Mouse (Mus musculus) left cerebral cortex, postnatal 10 days (tissue): ENCODE data around the gene Nr2c1. TPM values are rescaled to one million over a fixed set of nuclear protein-coding genes. Genes with fewer than 3 reads are reported as not detected.

Experiments used
- DNase-seq, 2 experiments: peaks; one replicate each; pipeline ENCODE4 v3.0.0; 2021 to 2022; ENCODE audit warnings: low spot score in 2 of 2, mixed read lengths in 1 of 2; ENCODE audit errors: extremely low spot score in 1 of 2
- intact Hi-C: fragments of 180-260 bp; cut with DNase I; formaldehyde crosslinking; loops from one replicate; pipeline ENCODE4 v1.15.1; 2025
- total RNA-seq, 2 experiments: library from RNA; stranded (reverse); gene quantifications; 2 replicates each; pipeline ENCODE4 v1.2.3; 2021

Nr2c1 gene
- total RNA-seq, 2 experiments from 2014 or later = 7.8 to 8.1 TPM

DNA sequence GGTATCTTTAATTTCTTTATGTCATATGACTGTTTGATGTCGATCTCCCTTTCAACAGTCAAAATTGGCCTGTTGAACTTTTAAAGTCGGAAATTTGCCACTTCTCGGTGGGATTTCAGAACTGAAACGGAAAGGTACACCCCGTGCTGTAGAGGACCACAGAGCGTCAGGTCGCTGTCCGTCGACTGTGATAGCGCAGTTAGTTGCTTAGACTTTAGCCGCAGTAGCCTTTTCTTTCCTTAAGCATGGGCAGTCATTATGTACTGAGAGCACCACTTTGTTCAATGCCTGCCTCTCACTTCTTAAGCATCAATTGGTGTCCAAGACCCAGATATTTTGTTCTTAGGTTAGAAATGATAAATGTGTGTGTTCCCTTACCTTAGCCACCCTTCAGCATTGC, 24.3 kb downstream of the Nr2c1 start:
- intact Hi-C loops = no loop called here
- no peak for DNase-seq

DNA sequence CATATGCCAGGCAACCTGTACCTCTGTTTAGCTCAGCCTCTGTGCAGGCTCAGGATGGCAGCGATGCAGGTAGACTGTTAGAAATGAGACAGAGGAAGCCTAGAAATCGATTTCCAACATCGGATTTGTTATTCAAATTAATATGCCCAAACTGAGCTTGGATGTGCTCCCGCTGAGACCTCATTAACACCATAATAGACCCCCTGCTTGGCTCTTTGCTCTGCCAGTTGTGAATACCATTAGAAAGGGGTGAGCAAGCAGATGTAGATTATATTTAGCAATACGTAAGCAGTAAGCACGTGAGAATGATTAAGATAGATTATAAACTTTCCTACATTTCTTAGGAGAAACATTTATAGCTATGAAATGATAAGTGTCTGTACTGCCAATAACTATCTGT, 24.9 kb downstream of the Nr2c1 start:
- no peak for DNase-seq
- intact Hi-C loops = no loop called here

DNA sequence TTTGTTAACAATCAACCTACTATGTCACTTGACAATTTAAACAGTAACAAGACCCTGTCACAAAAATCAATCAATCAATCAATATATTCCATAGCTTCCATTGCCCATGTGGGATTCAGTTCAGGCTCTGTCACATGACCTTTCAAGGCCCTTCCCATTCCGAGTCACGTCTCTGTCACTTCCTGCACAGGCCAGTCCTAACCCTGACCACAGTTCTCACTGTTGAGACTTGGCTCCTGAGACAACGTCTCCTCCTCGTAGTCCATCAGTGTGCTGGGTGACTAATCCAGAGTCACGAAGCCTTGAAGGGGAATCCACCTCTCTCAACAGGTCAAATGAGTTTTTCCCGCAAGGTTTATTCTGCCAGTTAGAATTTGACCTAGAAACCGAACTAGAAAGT, 26.8 kb downstream of the Nr2c1 start:
- DNase-seq = no peak

DNA sequence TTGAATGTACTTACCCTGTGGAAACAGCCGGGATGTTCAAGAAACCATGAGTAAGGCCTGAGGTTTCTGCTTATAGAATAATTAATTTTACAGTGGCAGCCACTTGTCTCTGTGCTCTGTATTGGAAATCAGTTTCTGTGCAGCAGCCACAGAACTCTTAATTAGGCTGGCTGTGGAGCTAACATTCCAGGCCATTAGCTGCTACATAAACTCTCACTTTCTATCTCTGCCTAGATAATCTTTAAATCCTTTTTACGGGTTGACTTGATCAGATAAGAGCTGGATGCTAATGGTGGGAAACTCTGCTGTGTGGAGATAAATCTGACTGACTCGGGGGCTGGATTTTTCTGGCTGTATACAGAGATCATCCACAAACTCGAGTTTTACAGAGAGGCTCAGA, 35.4 kb downstream of the Nr2c1 start:
- intact Hi-C loops = no loop called here
- no peak for DNase-seq

More for the DNA sequence above, 26.8 kb downstream of the Nr2c1 start:
- intact Hi-C loops = no loop called here

DNA sequence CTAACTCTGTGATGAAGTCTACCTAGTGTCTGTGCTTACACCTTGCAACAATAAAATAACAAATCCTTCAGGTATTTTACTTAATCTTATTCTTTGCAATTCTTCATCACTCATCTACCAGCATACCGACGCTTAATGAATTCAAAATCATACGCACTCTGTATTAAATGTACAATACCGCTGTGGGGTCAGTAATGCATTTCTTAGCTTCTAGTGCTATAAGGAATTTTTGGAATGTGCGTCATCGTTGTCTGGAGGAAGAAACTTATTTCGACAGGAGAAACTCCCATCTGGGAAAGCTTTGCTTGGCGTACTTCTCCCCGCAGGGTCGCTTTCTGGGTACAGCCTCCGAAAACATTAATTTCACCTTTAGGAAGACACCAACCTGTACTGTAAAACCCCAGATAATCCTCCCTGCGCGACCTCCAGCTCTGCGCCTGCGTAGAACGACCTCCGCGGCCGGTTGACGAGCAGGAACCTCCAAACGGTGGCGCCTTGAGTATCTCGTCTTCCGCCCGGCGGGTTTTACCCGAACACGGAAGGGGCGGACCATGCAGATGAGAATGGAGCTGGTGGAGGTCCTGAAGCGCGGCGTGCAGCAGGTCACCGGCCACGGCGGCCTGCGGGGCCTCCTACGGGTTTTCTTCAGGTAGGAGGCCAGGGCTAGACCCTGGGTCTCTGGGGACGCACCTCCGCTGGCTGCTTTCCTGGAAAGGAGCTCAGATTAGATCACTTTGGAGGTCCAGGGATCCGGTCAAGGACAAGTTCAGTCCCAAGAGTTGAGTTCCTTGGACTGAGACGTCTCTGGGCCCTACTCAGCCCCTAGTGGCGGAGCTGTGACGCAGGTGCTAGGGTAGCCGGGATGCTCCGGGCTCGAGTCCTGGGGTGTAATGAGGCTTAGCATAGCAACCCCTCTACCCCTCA, 50.9 kb downstream of the Nr2c1 start, which contains the start of gene Ndufa12:
Gene Ndufa12 (plus strand): TSS at position 239 of the 924 bp plus-strand sequence.
- intact Hi-C loops = no loop called here
- DNase-seq = peak; percentile 95 to 96

DNA sequence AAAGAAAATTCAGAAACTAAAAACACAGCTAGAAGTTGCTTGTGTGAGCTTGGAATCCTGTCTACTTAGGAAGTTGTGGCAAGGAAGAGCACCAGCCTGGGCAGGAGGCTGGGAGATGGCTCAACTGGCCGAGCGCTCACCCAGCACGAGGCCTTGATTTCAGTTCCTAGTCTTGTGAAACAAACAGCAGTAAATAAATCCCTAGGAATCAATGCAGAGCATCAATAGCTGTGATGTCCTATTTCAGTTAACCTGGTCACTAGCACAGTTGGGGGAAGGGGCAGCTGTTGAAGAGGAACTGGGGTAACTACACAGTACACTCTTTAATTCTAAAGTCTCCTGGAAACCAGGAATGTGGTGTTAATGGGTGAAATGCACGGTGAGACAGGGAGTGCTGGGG, 57.1 kb downstream of the Nr2c1 start:
- intact Hi-C loops = no loop called here
- DNase-seq = no peak

DNA sequence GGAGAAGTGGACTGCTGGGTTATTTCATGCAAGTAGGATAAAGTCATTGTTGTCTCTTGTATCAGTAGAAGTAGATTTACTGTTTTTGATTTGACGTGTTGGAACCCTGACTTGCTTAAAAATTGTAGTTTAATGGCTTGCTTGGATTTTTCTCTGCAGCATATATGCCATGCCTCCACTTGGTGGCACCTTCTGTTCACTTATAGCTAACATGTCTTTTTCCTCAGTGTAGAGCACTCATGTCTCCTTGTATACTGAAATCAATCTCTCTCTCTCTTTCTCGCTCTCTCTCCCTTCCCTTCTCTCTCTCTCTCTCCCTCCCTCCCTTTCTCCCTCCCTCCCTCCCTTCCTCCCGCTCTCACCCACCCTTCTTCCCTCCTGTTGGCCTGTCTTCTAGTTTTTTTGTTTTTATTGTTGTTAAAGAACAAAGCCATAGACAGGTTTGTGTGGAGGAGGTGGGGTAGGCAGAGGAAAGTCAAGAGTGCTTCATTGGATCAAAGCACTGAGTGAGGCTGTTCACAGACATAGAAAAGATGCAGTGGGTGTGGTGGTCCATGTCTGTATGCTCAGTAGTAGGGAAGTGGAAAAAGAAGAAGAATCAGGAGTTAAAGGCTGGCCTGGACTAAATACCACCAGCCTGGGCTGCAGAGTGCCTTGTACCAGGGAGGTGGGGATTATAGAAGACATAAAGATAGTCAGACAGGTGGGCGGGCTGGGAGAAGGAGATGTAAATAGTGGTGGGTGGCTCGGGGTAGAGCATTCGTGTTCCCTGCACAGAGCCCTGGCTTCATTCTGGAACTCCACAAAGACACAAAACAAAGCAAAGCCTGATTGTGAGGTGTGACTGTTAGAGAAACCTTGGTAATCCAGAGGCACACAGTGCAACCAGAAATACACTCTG, 63.1 kb downstream of the Nr2c1 start:
- DNase-seq = peak in 1 of 2 experiments; percentile 39
- intact Hi-C loops = loop anchor here (5.0 kb wide), 1 partner anchor 396 kb away; no protein-coding TSS in a partner anchor

DNA sequence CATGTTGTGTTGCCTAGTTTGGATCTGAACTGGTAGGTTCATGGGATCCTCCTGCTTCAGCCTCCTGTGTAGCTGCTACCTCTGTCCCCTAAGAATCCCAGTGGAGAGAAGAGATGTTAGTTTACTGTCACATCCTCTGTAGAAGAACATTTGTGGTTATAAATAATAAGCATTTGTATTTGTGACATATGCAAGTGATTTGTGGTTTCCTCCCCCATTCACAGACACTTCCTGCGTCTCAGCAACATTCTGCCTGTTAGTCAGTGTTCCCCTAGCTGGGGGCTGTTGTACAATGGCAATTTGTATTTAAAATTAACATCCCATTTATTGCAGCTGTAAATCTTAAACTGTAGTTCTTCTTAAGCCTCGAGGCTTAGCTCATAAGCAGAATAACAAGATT, 63.9 kb downstream of the Nr2c1 start:
- intact Hi-C loops = loop anchor here (5.0 kb wide), 1 partner anchor 396 kb away; no protein-coding TSS in a partner anchor
- no peak for DNase-seq

DNA sequence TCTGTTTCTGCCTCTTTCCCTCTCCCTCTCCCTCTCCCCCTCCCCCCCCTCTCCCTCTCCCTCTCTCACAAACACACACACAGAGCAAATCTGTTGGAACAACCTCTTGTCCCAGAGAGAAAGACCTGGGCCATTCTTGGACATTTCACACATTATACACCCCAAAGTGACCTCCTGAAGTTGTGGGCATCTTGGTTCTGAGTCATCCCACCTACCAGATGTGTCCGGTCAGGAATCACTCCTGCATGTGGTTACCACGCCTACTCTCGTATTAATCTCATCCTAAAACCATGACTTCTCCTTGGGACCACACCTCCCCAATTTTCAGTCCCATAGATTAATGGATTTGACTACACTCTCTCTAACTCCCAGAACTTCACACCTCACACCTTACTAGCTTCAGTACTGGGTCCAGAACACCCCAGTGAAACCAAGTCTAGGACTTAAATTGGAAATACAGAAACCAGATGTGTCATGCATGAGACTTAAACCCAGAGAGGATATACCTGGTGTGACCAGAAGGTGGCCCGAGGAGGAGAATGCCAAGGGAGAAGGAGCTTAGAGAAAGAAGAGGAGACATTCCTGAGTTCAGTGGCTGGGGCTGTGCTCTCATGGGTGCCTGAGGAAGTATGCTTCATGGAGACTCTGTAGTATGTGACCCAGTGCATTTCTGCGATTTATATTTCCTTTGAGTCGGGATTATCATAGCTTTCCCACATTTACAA, 77.4 kb downstream of the Nr2c1 start:
- no peak for DNase-seq

DNA sequence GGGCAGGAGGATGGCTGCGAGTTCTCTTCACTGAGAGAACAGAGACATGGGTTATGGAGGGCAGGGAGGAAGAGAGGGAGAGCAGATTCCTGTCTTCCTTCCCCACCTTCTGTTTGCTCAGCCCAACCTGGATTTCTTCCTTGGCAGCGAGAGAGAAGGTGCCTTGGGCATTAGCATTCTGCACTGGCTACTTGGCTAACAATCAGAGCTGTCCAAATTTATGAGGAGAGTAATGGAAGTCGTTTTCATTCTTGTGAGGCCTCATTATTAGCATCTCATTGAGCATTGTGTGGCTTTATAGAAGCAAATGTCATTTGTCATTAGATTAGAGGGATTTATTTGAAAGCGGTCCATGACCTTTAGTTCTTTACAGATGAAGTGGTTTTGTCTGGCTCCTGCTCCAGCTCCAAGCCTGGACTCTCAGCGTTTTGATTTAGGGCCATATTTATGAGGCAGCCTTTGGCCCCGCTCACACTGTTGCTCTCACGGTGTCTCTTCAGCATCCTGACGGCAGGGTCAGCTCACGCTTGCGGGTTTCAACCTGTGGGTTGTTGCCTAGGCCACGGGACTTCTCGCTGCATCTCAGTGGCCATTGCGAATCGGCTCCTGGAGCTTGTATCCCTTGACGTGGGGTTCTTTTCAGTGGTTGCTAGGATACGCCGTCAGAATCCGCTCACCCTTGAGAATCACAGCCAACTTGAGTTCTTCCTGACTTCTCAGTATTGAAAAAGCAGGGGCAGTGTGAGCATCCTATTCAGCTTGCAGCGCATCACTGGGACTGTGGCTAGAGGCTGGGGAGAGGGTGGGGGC, 82.6 kb downstream of the Nr2c1 start:
- DNase-seq = peak; percentile 27 to 69
- intact Hi-C loops = no loop called here

More for the DNA sequence above, 77.4 kb downstream of the Nr2c1 start:
- intact Hi-C loops = no loop called here

DNA sequence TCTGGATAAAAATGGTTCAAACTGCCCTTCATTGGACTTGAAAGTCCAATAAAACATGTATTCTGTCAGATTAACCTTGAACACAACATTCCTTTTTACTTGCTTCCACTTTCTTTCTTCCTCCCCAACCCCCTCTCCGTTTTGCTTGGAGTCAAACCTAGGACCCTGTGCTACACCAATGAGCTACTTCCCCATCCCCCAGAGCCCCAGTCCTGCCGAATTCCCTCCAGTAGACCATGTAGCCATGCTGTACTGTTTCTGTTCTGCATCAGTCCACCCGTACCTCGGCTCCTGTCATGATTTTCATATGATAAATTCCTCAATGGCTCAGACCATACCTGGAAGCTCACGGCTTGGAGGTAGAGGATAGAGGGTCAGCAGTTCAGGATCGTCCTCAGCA, 83.2 kb downstream of the Nr2c1 start:
- intact Hi-C loops = no loop called here
- DNase-seq = no peak

DNA sequence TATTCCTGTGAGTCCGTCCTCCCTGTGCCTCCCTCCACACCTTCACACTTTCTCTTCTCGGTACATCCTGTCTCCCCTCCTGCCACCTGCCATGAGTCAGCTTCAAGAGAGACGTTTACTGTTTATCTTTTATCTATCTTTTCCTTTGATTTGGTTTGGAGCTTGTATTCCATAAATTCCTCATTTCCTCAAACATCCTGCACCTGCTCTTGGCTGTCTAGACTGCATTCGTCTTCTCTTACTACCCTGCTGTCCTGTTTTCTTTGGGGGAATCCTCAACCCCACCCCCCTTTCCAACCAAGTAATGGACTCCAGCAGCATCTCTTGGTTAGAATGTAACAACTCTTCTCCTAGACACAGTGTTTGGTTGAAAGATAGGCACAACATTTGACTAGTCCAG, 87.4 kb downstream of the Nr2c1 start:
- intact Hi-C loops = no loop called here
- no peak for DNase-seq

DNA sequence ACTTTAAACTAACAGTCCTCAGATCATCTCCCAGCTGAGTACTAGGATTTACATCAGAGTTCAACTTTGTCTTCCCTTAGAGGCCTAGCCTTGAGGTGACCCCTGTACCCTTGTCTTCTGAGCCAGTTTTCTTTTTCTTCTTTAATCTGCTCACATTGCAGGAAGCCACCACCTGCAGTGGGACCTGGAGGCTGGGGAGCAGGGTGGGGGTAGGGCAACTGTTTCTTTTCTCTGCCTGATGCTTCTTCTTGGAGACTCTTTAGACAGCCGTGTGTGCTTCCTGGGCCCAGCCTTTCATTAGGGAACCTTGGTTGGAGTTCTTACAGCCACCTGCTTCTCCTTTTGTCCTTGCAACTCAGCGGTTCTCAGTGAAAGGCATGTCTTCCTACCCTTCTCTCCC, 93.5 kb downstream of the Nr2c1 start:
- intact Hi-C loops = no loop called here
- no peak for DNase-seq

Other genes starting within 250 kb of the Nr2c1 start
- gene Vezt, start 112.2 kb upstream of the Nr2c1 start, total RNA-seq = 100 to 1,000 TPM; 107 to 110 TPM
- 1 to 10 TPM; 5.7 to 6.4 TPM for gene Fgd6, start 112.0 kb upstream of the Nr2c1 start, total RNA-seq
- 100 to 1,000 TPM; 212 to 228 TPM for gene Ndufa12, start 50.7 kb downstream of the Nr2c1 start, total RNA-seq
- gene Gm4792, start 150.7 kb downstream of the Nr2c1 start, total RNA-seq = not detected
- 10 to 100 TPM; 16.0 to 16.7 TPM for gene Tmcc3, start 163.9 kb downstream of the Nr2c1 start, total RNA-seq